Mouse (Mus musculus): Measurements from ENCODE around the gene Ptpn5. TPM values are rescaled to one million over a fixed set of nuclear protein-coding genes. Genes with fewer than 3 reads are reported as not detected.

Gene Ptpn5
- total RNA-seq, 2 experiments from 2014 or later, result not detected

GRCm38 (mm10) chr7:47067879-47068278 lies 65.6 kb downstream of the Ptpn5 start:
- intact Hi-C loops (cut with DNase I), result no loop called here
- DNase-seq, result no peak

GRCm38 (mm10) chr7:47066942-47067341 lies 66.5 kb downstream of the Ptpn5 start:
- intact Hi-C loops (cut with DNase I), result no loop called here
- DNase-seq, result no peak

- no peak for DNase-seq
- intact Hi-C loops (cut with DNase I), result no loop called here
These were observed 71.9 kb downstream of the Ptpn5 start for GRCm38 (mm10) chr7:47061560-47061959.

GRCm38 (mm10) chr7:47059339-47059738 lies 74.1 kb downstream of the Ptpn5 start:
- intact Hi-C loops (cut with DNase I), result no loop called here

GRCm38 (mm10) chr7:47056273-47056672 lies 77.2 kb downstream of the Ptpn5 start:
- no peak for DNase-seq
- intact Hi-C loops (cut with DNase I), result no loop called here

More at GRCm38 (mm10) chr7:47059339-47059738, 74.1 kb downstream of the Ptpn5 start:
- DNase-seq, result no peak

GRCm38 (mm10) chr7:47055744-47056143 lies 77.7 kb downstream of the Ptpn5 start:
- peak in 1 of 2 experiments; percentile 34 for DNase-seq
- intact Hi-C loops (cut with DNase I), result no loop called here

GRCm38 (mm10) chr7:47054666-47055065 lies 78.8 kb downstream of the Ptpn5 start:
- peak; percentile 57 to 63 for DNase-seq
- intact Hi-C loops (cut with DNase I), result loop anchor here (1.0 kb wide), 1 partner anchor 30 kb away; no protein-coding TSS in a partner anchor

GRCm38 (mm10) chr7:47053287-47053686 lies 80.2 kb downstream of the Ptpn5 start:
- DNase-seq, result peak; percentile 42 to 44
- intact Hi-C loops (cut with DNase I), result loop anchor here (2.0 kb wide), 1 partner anchor 20 kb away; no protein-coding TSS in a partner anchor

GRCm38 (mm10) chr7:47052276-47052675 lies 81.2 kb downstream of the Ptpn5 start:
- peak; percentile 69 to 71 for DNase-seq
- intact Hi-C loops (cut with DNase I), result loop anchor here (2.0 kb wide), 1 partner anchor 21 kb away; no protein-coding TSS in a partner anchor

GRCm38 (mm10) chr7:47051404-47052151 lies 81.9 kb downstream of the Ptpn5 start:
- peak; percentile 62 for DNase-seq
- intact Hi-C loops (cut with DNase I), result loop anchor here (2.0 kb wide), 1 partner anchor 21 kb away; no protein-coding TSS in a partner anchor

GRCm38 (mm10) chr7:47050766-47051165 lies 82.7 kb downstream of the Ptpn5 start:
- intact Hi-C loops (cut with DNase I), result loop anchor here (1.0 kb wide), 1 partner anchor 31 kb away; no protein-coding TSS in a partner anchor
- peak in 1 of 2 experiments; percentile 60 for DNase-seq

- intact Hi-C loops (cut with DNase I), result loop anchor here (1.0 kb wide), 1 partner anchor 31 kb away; no protein-coding TSS in a partner anchor
- peak; percentile 93 for DNase-seq
These were observed 83.1 kb downstream of the Ptpn5 start, which contains the start of gene Tmem86a for GRCm38 (mm10) chr7:47050366-47050765. Gene Tmem86a, plus strand, starts transcription at chr7:47050601.

GRCm38 (mm10) chr7:47042823-47043490 lies 90.5 kb downstream of the Ptpn5 start:
- DNase-seq, result no peak
- intact Hi-C loops (cut with DNase I), result no loop called here

GRCm38 (mm10) chr7:47042121-47042520 lies 91.4 kb downstream of the Ptpn5 start:
- intact Hi-C loops (cut with DNase I), result no loop called here
- DNase-seq, result no peak

- intact Hi-C loops (cut with DNase I), result no loop called here
- no peak for DNase-seq
These were observed 91.8 kb downstream of the Ptpn5 start for GRCm38 (mm10) chr7:47041706-47042105.

GRCm38 (mm10) chr7:47035426-47035825 lies 98.1 kb downstream of the Ptpn5 start:
- intact Hi-C loops (cut with DNase I), result no loop called here
- no peak for DNase-seq

GRCm38 (mm10) chr7:47034785-47035384 lies 98.6 kb downstream of the Ptpn5 start:
- intact Hi-C loops (cut with DNase I), result no loop called here
- no peak for DNase-seq

- intact Hi-C loops (cut with DNase I), result no loop called here
- no peak for DNase-seq
These were observed 102.1 kb downstream of the Ptpn5 start for GRCm38 (mm10) chr7:47031371-47031770.

- DNase-seq, result no peak
- intact Hi-C loops (cut with DNase I), result no loop called here
These were observed 102.8 kb downstream of the Ptpn5 start for GRCm38 (mm10) chr7:47030517-47031193.
